Mouse (Mus musculus): ENCODE results near the gene Actg2. TPM values are rescaled to one million over a fixed set of nuclear protein-coding genes. Genes with fewer than 3 reads are reported as not detected.

The Actg2 gene
- polyA plus RNA-seq, 1 experiment from 2014 or later, result 1.5 TPM

DNA sequence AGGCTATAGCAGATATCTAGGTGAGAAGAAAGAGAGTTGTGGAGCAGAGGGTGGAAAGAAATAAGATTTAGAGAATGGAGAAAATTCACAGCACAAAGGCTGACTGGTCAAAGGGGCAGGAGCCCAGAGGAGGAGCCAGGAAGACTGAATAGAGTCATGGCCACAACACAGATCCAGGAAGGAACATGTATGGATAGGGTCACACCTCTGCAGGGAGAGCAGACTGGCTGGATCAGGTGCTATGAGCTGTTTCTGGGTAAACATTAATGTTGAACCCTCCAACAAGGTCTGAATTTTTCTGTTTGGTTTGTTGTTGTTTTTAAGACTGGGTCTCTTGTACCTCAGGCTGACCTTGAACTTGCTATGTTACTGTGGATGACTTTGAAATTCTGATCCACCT, 72.1 kb downstream of the Actg2 start:
- Histone ChIP-seq H3K9me3 (no peaks in the 10 kb centered on the region), H3K36me3 (no peaks in the 10 kb centered on the region), H3K9ac (replicated peaks) (no peak overlapping the region), H3K4me2 (replicated peaks) (no peak overlapping the region), H3K4me1 (replicated peaks) (no peaks in the 10 kb centered on the region), H3K27me3 (0 out of 2 replicates have a peak, but pooled peaks cover 3% of the 10 kb centered on the region), H3K27ac (no peak overlapping the region), H3K4me3 (replicated peaks) (no peak overlapping the region)
- no peak for ATAC-seq

Other genes starting within 250 kb of the Actg2 start
- 26.5 and 26.6 TPM in 2 replicates for gene Mthfd2, start 210.4 kb downstream of the Actg2 start, polyA plus RNA-seq (2015; fragmentation: Nextera tagmentation; extraction: Ambion mirVana)
- 30.7 and 31.8 TPM in 2 replicates for gene Mob1a, start 210.2 kb downstream of the Actg2 start, polyA plus RNA-seq (2015; fragmentation: Nextera tagmentation; extraction: Ambion mirVana)
- 69.0 and 71.7 TPM in 2 replicates for gene Bola3, start 187.1 kb downstream of the Actg2 start, polyA plus RNA-seq (2015; fragmentation: Nextera tagmentation; extraction: Ambion mirVana)
- 68.1 and 72.4 TPM in 2 replicates for gene Tet3, start 77.2 kb downstream of the Actg2 start, polyA plus RNA-seq (2015; fragmentation: Nextera tagmentation; extraction: Ambion mirVana)
- gene Dguok, start 29.3 kb downstream of the Actg2 start, polyA plus RNA-seq (2015; fragmentation: Nextera tagmentation; extraction: Ambion mirVana), result 63.7 and 71.9 TPM in 2 replicates
- gene Stambp, start 36.5 kb upstream of the Actg2 start, polyA plus RNA-seq (2015; fragmentation: Nextera tagmentation; extraction: Ambion mirVana), result 48.6 and 55.3 TPM in 2 replicates
- gene Clec4f, start 119.9 kb upstream of the Actg2 start, polyA plus RNA-seq (2015; fragmentation: Nextera tagmentation; extraction: Ambion mirVana), result not detected in 2 replicates
- gene Cd207, start 141.6 kb upstream of the Actg2 start, polyA plus RNA-seq (2015; fragmentation: Nextera tagmentation; extraction: Ambion mirVana), result not detected in 2 replicates
- gene Vax2, start 175.0 kb upstream of the Actg2 start, polyA plus RNA-seq (2015; fragmentation: Nextera tagmentation; extraction: Ambion mirVana), result 0.32 and 0.46 TPM in 2 replicates
- gene Atp6v1b1, start 206.7 kb upstream of the Actg2 start, polyA plus RNA-seq (2015; fragmentation: Nextera tagmentation; extraction: Ambion mirVana), result not detected in 2 replicates
- gene Ankrd53, start 226.4 kb upstream of the Actg2 start, polyA plus RNA-seq (2015; fragmentation: Nextera tagmentation; extraction: Ambion mirVana), result 0.17 and 0.21 TPM in 2 replicates
- gene Tex261, start 239.5 kb upstream of the Actg2 start, polyA plus RNA-seq (2015; fragmentation: Nextera tagmentation; extraction: Ambion mirVana), result 61.7 and 64.4 TPM in 2 replicates